Mouse (Mus musculus): ENCODE measurements around the gene Cacng2.

DNA sequence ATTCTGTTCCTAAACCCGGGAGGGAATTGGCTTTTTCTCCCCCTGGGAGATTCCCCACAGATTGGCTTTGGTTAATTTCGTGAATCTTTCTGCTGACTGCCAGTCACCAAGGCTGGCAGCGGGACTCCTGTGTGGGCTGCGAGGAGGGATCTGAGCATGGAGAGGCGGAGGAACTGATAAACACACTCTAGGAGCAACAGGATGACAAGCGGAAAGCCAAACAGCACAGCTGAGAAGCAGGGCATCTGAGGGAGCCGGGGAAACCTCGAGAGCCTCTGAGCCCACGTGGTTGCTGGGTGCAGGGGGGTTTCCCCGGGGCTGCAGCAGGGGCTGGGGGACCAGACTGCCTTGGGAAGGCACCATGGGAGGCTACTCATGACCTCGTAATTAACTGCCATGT lies 49.7 kb upstream of the Cacng2 start:
- TF ChIP-seq CTCF (IDR thresholded peaks at IDR 0.05) = no peak
- no peak for TF ChIP-seq EP300 (IDR thresholded peaks at IDR 0.05; ENCODE audit: insufficient read depth, low read depth, low read length)
- no peak for TF ChIP-seq POLR2A (IDR thresholded peaks at IDR 0.05; ENCODE audit: insufficient read depth, low read depth, low read length)

Data from heart, adult 2 months (tissue).